Mouse (Mus musculus) C2C12 (cell line): ENCODE measurements around the gene Sirt7. TPM values are rescaled to one million over a fixed set of nuclear protein-coding genes. Genes with fewer than 3 reads are reported as not detected.
A peak's percentile ranks its signal among the peaks of the same experiment; 100 is the strongest.

Experiments used
- H3K27me3 ChIP-seq: one replicate; pipeline ENCODE4 v1.6.1; 2011; ENCODE audit not compliant: control insufficient read depth, insufficient read depth, insufficient read length
- H3K36me3 ChIP-seq: one replicate; pipeline ENCODE4 v1.6.1; 2011; ENCODE audit not compliant: control insufficient read depth, insufficient read depth
- H3K4me3 ChIP-seq: one replicate; pipeline ENCODE4 v1.5.1; 2011; ENCODE audit warnings: mild to moderate bottlenecking, control low read depth; ENCODE audit not compliant: poor library complexity, insufficient read depth, severe bottlenecking
- H3K79me2 ChIP-seq: one replicate; pipeline ENCODE4 v1.6.1; 2011; ENCODE audit not compliant: control insufficient read depth, insufficient read depth
- H3K79me3 ChIP-seq: one replicate; pipeline ENCODE4 v1.6.1; 2011; ENCODE audit warnings: low read depth, control low read depth
- H3ac ChIP-seq: one replicate; pipeline ENCODE3; 2011; ENCODE audit warnings: low read depth; ENCODE audit not compliant: control insufficient read depth, insufficient read length
- CEBPB ChIP-seq: IDR thresholded peaks from one replicate; pipeline ENCODE4 v1.6.1; 2011; ENCODE audit warnings: low read depth, mild to moderate bottlenecking, control low read depth, moderate library complexity
- CTCF ChIP-seq: IDR thresholded peaks from one replicate; pipeline ENCODE4 v1.5.1; 2011; ENCODE audit not compliant: control insufficient read depth, insufficient read depth, insufficient read length
- FOSL1 ChIP-seq: IDR thresholded peaks from one replicate; pipeline ENCODE4 v1.8.0; 2011; ENCODE audit warnings: mild to moderate bottlenecking, low read length; ENCODE audit not compliant: poor library complexity, insufficient read depth, severe bottlenecking
- MAX ChIP-seq: IDR thresholded peaks from one replicate; pipeline ENCODE4 v1.6.1; 2011; ENCODE audit warnings: mild to moderate bottlenecking, control low read depth
- MYOD1 ChIP-seq: IDR thresholded peaks from one replicate; pipeline ENCODE4 v1.6.1; 2011; ENCODE audit warnings: low read depth; ENCODE audit not compliant: control insufficient read depth, insufficient read length
- MYOG ChIP-seq: IDR thresholded peaks from one replicate; pipeline ENCODE4 v1.6.1; 2011; ENCODE audit not compliant: control insufficient read depth, insufficient read length; ENCODE audit errors: extremely low read depth
- USF1 ChIP-seq: IDR thresholded peaks from one replicate; pipeline ENCODE4 v1.6.1; 2011; ENCODE audit warnings: low read depth, mild to moderate bottlenecking, control low read depth, moderate library complexity
- polyA plus RNA-seq: library from polyadenylated mRNA; unstranded; fragments of >200 nt; fragmentation: generic; extraction: Trizol; gene quantifications from one replicate; pipeline ENCODE4 v1.2.1, GENCODE M21; 2012; ENCODE audit warnings: missing spikeins

Gene Sirt7
- polyA plus RNA-seq, 1 experiment = 21.9 TPM

DNA sequence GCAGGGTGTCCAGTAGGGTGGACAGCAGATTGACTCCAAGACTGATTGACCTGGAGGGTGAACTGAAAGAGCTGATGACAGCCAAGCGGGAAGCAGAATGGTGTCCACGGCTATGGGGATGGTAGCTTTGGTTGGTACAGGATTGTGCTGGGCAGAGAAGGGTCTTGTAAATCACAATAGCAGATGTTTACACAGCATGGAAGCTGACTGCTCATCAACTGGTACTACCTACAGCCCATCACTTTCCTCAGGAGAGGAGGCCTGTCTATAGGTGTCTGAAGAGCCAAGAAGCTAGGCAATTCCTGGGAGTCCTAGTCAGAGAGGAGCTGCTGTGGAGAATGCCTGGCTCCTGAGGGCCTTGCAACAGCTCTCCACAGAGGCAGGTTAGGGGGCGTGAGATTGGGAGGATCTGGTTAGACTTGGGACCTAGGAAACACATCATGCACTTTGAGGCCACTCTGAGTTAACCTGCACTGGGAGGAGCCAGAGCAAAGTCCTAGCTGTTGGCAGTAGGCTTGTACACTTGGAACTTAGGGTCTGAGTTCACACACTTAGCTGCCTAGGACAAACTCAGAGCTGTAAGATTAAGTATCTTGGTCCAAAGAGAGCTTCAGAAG lies 48.6 kb downstream of the Sirt7 start:
- Histone ChIP-seq H3ac (no peak overlapping the region), H3K79me2 (peaks cover 69% of the 10 kb centered on the region), H3K4me3 (no peak overlapping the region), H3K36me3 (peaks cover 43% of the 10 kb centered on the region), H3K79me3 (peaks cover 36% of the 10 kb centered on the region), H3K27me3 (no peaks in the 10 kb centered on the region)
- no peak for TF ChIP-seq MYOG
- no peak for TF ChIP-seq CTCF
- no peak for TF ChIP-seq CEBPB
- TF ChIP-seq MAX = no peak
- no peak for TF ChIP-seq USF1
- no peak for TF ChIP-seq FOSL1
- no peak for TF ChIP-seq MYOD1

DNA sequence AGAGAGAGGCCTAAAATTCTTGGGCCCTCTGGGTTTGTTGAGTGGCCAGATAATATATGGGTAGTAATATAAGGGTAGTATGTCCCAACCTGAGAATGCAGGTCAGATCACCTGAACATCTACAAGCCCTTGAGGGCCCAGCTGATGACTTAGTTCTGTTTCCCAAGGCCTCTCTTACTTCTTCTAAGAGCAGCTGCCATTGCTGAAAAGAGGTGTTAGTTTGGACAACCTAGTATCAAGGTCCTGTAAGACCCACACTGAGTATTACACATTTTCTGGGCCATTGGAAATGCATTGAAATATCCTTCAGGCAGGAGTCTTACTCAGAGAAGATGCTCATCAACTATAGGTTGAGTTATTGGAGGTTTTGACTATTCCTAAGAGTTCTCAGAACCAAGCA lies 49.1 kb downstream of the Sirt7 start:
- peaks cover 40% of the 10 kb centered on the region for H3K79me3 ChIP-seq
- H3ac ChIP-seq = no peak overlapping the region
- peaks cover 49% of the 10 kb centered on the region for H3K36me3 ChIP-seq
- no peaks in the 10 kb centered on the region for H3K27me3 ChIP-seq
- TF ChIP-seq MYOG (no peak), CTCF (no peak), FOSL1 (no peak), USF1 (no peak), CEBPB (no peak), MYOD1 (no peak), MAX (no peak)
- H3K4me3 ChIP-seq = no peak overlapping the region
- peaks cover 69% of the 10 kb centered on the region for H3K79me2 ChIP-seq

DNA sequence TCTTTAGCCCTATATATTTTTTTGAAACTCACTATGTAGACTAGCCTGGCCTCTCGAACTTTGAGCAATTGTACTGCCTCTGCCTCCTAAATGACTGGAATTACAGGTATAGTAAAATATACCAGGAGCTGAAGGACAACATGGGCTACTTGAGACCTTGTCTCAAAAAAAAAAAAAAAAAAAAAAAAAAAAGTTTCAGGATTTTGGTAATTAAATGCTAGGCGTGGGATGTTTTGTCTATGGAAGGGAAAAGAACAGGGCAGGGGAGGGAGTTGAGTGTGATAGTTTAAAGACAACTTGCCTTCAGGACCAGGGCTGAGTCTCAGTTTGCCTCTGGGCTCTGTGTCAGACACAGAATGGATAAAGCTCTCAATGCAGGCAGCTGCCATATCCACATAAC lies 50.0 kb downstream of the Sirt7 start:
- Histone ChIP-seq H3K79me3 (peaks cover 39% of the 10 kb centered on the region), H3K4me3 (no peak overlapping the region), H3ac (no peak overlapping the region), H3K27me3 (no peaks in the 10 kb centered on the region), H3K36me3 (peaks cover 57% of the 10 kb centered on the region), H3K79me2 (peaks cover 69% of the 10 kb centered on the region)
- TF ChIP-seq FOSL1 (no peak), MYOD1 (no peak), MYOG (no peak)

DNA sequence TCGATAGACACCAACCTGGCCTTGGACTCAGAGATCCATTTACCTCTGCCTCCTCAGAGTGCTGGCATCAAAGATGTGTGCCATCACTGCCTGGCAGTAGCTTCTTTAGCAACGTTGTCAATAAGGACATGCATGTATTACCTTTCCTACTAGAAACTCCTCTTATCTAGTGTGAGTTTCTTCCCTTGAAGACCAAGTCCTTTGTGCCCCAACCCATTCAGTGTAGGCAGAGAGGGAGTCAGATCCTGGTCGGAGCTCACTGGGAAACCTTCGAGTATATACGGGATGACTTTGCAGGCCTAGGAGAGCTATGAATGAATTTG lies 50.8 kb downstream of the Sirt7 start:
- peaks cover 35% of the 10 kb centered on the region for H3K79me3 ChIP-seq
- no peaks in the 10 kb centered on the region for H3K27me3 ChIP-seq
- H3K4me3 ChIP-seq = peak overlapping the region; percentile 89
- H3K79me2 ChIP-seq = peaks cover 66% of the 10 kb centered on the region
- TF ChIP-seq FOSL1 = no peak
- TF ChIP-seq MAX = no peak
- TF ChIP-seq MYOD1 = no peak
- TF ChIP-seq CTCF = no peak
- TF ChIP-seq CEBPB = no peak
- no peak for TF ChIP-seq MYOG
- TF ChIP-seq USF1 = no peak
- peaks cover 53% of the 10 kb centered on the region for H3K36me3 ChIP-seq
- peak overlapping the region; percentile 61 for H3ac ChIP-seq

DNA sequence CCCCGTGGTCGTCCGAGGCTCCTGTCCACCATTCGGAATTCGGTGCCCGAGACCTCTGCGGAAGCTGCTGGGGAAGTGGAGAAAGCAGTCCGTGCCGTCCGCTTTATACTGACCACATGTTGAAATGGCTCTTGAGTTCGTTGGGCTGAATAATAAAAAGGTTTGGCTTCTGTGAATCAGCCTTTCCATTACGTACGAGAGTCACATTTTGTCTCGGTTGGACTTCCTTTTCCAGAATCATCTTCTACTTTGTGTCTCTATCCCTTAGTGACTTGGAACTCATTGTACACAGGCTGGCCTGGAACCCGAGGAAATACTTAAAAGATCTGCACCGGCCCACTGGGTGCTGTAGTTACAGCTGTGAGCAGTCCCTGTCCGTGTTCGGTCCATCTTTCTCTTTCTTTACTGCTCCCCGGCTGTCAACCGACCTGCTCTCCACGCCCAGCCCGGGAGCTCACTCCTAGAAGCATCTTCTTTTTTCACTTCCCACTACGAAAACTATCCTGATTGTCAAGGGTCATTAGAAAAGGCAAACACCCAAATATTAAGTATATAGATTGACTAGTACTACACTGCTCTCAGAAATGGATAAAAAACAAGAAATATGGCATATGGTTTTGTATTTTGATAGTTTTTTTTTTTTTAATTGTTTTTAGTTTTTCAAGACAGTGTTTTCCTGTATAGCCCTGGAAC lies 51.3 kb downstream of the Sirt7 start:
- H3K36me3 ChIP-seq = peaks cover 49% of the 10 kb centered on the region
- no peak for TF ChIP-seq MYOD1
- no peak for TF ChIP-seq MAX
- no peak for TF ChIP-seq USF1

More for the DNA sequence above, 51.3 kb downstream of the Sirt7 start:
- H3ac ChIP-seq = peak overlapping the region; percentile 94
- no peaks in the 10 kb centered on the region for H3K27me3 ChIP-seq
- peak overlapping the region; percentile 89 for H3K4me3 ChIP-seq
- H3K79me3 ChIP-seq = peaks cover 30% of the 10 kb centered on the region
- H3K79me2 ChIP-seq = peaks cover 63% of the 10 kb centered on the region
